Mouse (Mus musculus): ENCODE measurements around the gene Shcbp1l. TPM values are rescaled to one million over a fixed set of nuclear protein-coding genes. Genes with fewer than 3 reads are reported as not detected.

The Shcbp1l gene
- polyA plus RNA-seq, 1 experiment from 2014 or later, result 0.28 TPM

DNA sequence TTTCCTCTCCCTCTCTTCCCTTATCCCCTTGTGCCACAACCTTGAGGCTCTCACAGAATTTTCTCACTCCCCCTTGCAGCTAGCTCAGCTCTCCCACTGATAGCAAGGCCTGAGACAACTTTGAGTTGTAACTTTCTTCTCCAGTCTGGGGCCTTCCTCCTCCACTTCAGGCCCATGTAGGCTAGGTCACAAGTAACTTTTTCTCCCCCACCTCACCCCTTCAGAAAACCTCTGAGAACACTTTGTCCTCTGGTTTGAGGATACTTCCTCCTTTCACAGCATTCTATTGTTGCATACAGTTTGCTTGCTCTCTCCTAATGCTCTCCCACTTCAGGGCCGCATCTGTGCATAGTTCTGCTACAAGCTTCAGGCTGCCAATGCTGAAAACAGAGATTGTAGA is 66.9 kb downstream of the Shcbp1l start:
- ATAC-seq (ENCODE audit: insufficient read depth, low FRiP score, low read depth), result no peak
- Histone ChIP-seq H3K27me3 (replicated peaks) (no peaks in the 10 kb centered on the region), H3K4me1 (no peaks in the 10 kb centered on the region), H3K36me3 (no peaks in the 10 kb centered on the region), H3K4me3 (replicated peaks) (no peak overlapping the region), H3K27ac (no peak overlapping the region), H3K4me2 (no peak overlapping the region), H3K9ac (no peak overlapping the region), H3K9me3 (no peaks in the 10 kb centered on the region)
- WGBS, result 91% methylated on average over 1 of the region's 1 CpGs

DNA sequence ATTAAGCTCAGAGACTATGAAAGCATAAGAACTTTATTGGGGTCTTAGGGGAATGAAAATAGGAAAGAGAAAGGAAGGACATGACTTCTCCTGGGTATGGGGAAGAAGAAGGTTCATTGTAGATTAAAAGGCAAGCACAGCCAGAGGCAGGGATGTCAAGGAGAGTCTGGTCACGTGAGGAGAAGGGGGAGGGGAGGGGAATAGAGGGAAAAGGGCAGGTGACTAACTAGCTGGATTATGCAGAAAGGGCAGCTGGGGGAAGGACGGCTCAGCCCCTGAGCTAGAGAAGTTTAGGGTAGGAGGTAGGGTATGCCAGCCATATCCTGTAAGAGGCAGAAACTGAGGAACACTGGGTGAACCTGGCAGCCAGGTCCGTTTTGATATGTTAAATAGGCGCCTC is 68.4 kb downstream of the Shcbp1l start:
- H3K4me1 ChIP-seq, result no peaks in the 10 kb centered on the region
- H3K9ac ChIP-seq, result no peak overlapping the region
- no peak overlapping the region for H3K27ac ChIP-seq
- no peaks in the 10 kb centered on the region for H3K36me3 ChIP-seq
- 30% methylated on average over 4 of the region's 4 CpGs for WGBS
- ATAC-seq (ENCODE audit: insufficient read depth, low FRiP score, low read depth), result no peak; the same call in 1 of the 2 replicates
- no peaks in the 10 kb centered on the region for H3K9me3 ChIP-seq
- no peaks in the 10 kb centered on the region for H3K27me3 ChIP-seq (replicated peaks)
- no peak overlapping the region for H3K4me3 ChIP-seq (replicated peaks)
- no peak overlapping the region for H3K4me2 ChIP-seq

DNA sequence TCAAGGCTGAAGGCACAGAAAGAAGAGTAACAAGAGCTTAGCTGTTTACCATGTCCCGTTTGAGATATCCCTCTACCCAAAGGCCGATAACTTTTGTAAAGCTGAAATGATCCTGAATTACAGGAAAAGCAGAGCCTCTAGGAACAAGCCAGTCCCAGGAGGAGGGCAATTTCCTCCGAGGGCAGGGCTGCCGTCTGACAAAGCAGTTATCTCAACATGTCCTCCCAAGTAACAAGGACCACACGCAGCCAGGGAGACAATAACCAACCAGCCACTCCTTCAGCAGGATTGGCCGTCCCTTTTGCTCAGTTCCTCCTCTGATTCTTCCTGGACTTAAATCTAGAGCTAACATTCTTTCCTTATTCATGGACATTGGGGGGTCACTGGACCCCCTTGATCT is 69.0 kb downstream of the Shcbp1l start:
- no peaks in the 10 kb centered on the region for H3K36me3 ChIP-seq
- H3K9ac ChIP-seq, result no peak overlapping the region
- WGBS, result 40% methylated on average over 6 of the region's 6 CpGs
- no peaks in the 10 kb centered on the region for H3K9me3 ChIP-seq
- no peak overlapping the region for H3K4me2 ChIP-seq
- H3K4me3 ChIP-seq (replicated peaks), result no peak overlapping the region
- H3K4me1 ChIP-seq, result no peaks in the 10 kb centered on the region
- ATAC-seq (ENCODE audit: insufficient read depth, low FRiP score, low read depth), result no peak
- H3K27me3 ChIP-seq (replicated peaks), result no peaks in the 10 kb centered on the region
- H3K27ac ChIP-seq, result no peak overlapping the region

DNA sequence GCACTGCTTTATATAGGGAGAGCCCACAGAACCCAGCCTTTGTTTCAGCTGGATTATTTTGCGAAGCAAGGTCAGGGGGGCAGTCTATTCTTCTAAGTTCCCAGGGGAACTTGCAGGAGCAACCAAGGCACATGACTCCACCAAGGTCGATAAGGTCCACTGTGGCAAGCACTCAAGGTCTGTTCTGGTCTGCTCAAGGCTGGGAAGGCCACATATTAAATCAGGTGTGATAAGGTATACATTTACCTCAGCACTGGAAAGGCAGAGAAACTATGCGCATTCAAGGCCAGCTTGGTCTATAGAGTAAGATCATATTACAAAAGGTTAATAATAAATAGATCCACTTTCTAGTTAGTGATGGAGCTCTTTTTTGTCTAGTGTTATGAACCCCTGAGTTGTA is 71.1 kb downstream of the Shcbp1l start:
- no peaks in the 10 kb centered on the region for H3K36me3 ChIP-seq
- H3K4me3 ChIP-seq (replicated peaks), result no peak overlapping the region
- 68% methylated on average over 3 of the region's 3 CpGs for WGBS
- no peaks in the 10 kb centered on the region for H3K4me1 ChIP-seq
- H3K27me3 ChIP-seq (replicated peaks), result no peaks in the 10 kb centered on the region
- peak; percentile 71; the same call in 1 of the 2 replicates for ATAC-seq (ENCODE audit: insufficient read depth, low FRiP score, low read depth)
- no peak overlapping the region for H3K27ac ChIP-seq
- H3K9ac ChIP-seq, result no peak overlapping the region
- H3K4me2 ChIP-seq, result no peak overlapping the region
- no peaks in the 10 kb centered on the region for H3K9me3 ChIP-seq

GRCm38 (mm10) chr1:153500030-153500429 is 75.1 kb downstream of the Shcbp1l start:
- Histone ChIP-seq H3K9me3 (no peaks in the 10 kb centered on the region), H3K27ac (no peak overlapping the region), H3K4me1 (no peaks in the 10 kb centered on the region), H3K4me2 (no peak overlapping the region), H3K9ac (no peak overlapping the region), H3K4me3 (replicated peaks) (no peak overlapping the region), H3K36me3 (no peaks in the 10 kb centered on the region), H3K27me3 (replicated peaks) (no peaks in the 10 kb centered on the region)
- no peak for ATAC-seq (ENCODE audit: insufficient read depth, low FRiP score, low read depth)
- WGBS, result 62% methylated on average over 9 of the region's 9 CpGs

GRCm38 (mm10) chr1:153501644-153502321 is 76.8 kb downstream of the Shcbp1l start:
- Histone ChIP-seq H3K9me3 (no peaks in the 10 kb centered on the region), H3K4me3 (replicated peaks) (no peak overlapping the region), H3K27ac (peak overlapping the region; percentile 3; the same call in 1 of the 2 replicates), H3K36me3 (no peaks in the 10 kb centered on the region), H3K4me1 (no peaks in the 10 kb centered on the region), H3K4me2 (no peak overlapping the region), H3K27me3 (replicated peaks) (no peaks in the 10 kb centered on the region), H3K9ac (no peak overlapping the region)
- 40% methylated on average over 5 of the region's 5 CpGs for WGBS
- ATAC-seq (ENCODE audit: insufficient read depth, low FRiP score, low read depth), result peak; percentile 56; the same call in 1 of the 2 replicates

Other genes starting within 250 kb of the Shcbp1l start
- 12.9 and 13.4 TPM in 2 replicates for gene Lamc2, start 238.7 kb upstream of the Shcbp1l start, polyA plus RNA-seq (2015; fragmentation: Nextera tagmentation; extraction: Ambion mirVana)
- 62.9 and 64.0 TPM in 2 replicates for gene Lamc1, start 92.4 kb upstream of the Shcbp1l start, polyA plus RNA-seq (2015; fragmentation: Nextera tagmentation; extraction: Ambion mirVana)
- 30.9 and 32.6 TPM in 2 replicates for gene Dhx9, start 62.5 kb downstream of the Shcbp1l start, polyA plus RNA-seq (2015; fragmentation: Nextera tagmentation; extraction: Ambion mirVana)
- gene Npl, start 124.9 kb downstream of the Shcbp1l start, polyA plus RNA-seq (2015; fragmentation: Nextera tagmentation; extraction: Ambion mirVana), result 16.6 and 17.6 TPM in 2 replicates
- 0.34 and 0.41 TPM in 2 replicates for gene Rgs8, start 227.9 kb downstream of the Shcbp1l start, polyA plus RNA-seq (2015; fragmentation: Nextera tagmentation; extraction: Ambion mirVana)